Mouse (Mus musculus): Measurements from ENCODE around the gene Lpcat1. TPM values are rescaled to one million over a fixed set of nuclear protein-coding genes. Genes with fewer than 3 reads are reported as not detected.

Lpcat1 gene
- polyA plus RNA-seq, 1 experiment from 2014 or later = 68.4 TPM

- no peaks in the 10 kb centered on the region for H3K4me1 ChIP-seq
- H3K27me3 ChIP-seq = no peaks in the 10 kb centered on the region
- peaks cover 48% of the 10 kb centered on the region for H3K36me3 ChIP-seq
- H3K9ac ChIP-seq = no peak overlapping the region
- 58% methylated on average over 13 of the region's 13 CpGs for WGBS
- no peak overlapping the region for H3K27ac ChIP-seq
- no peaks in the 10 kb centered on the region for H3K9me3 ChIP-seq (replicated peaks)
- H3K4me2 ChIP-seq (replicated peaks) = no peak overlapping the region
- no peak overlapping the region for H3K4me3 ChIP-seq
- peak; percentile 55; the same call in 1 of the 2 replicates for ATAC-seq (ENCODE audit: low FRiP score)
These were observed 46.0 kb downstream of the Lpcat1 start for GRCm38 (mm10) chr13:73512776-73513673.

- Histone ChIP-seq H3K4me2 (replicated peaks) (no peak overlapping the region), H3K9me3 (replicated peaks) (no peaks in the 10 kb centered on the region), H3K36me3 (peaks cover 29% of the 10 kb centered on the region), H3K27ac (no peak overlapping the region), H3K9ac (no peak overlapping the region), H3K27me3 (no peaks in the 10 kb centered on the region), H3K4me1 (no peaks in the 10 kb centered on the region), H3K4me3 (no peak overlapping the region)
- ATAC-seq (ENCODE audit: low FRiP score) = no peak
- 76% methylated on average over 4 of the region's 4 CpGs for WGBS
These were observed 49.9 kb downstream of the Lpcat1 start for GRCm38 (mm10) chr13:73516886-73517285.

- no peaks in the 10 kb centered on the region for H3K9me3 ChIP-seq (replicated peaks)
- H3K4me3 ChIP-seq = no peak overlapping the region
- ATAC-seq (ENCODE audit: low FRiP score) = no peak
- peaks cover 8% of the 10 kb centered on the region for H3K4me1 ChIP-seq
- no peak overlapping the region for H3K27ac ChIP-seq
- no peaks in the 10 kb centered on the region for H3K36me3 ChIP-seq
- H3K27me3 ChIP-seq = peaks cover 47% of the 10 kb centered on the region
- WGBS = 89% methylated on average over 3 of the region's 3 CpGs
- no peak overlapping the region for H3K4me2 ChIP-seq (replicated peaks)
- no peak overlapping the region for H3K9ac ChIP-seq
These were observed 66.7 kb downstream of the Lpcat1 start for GRCm38 (mm10) chr13:73533716-73534115.

GRCm38 (mm10) chr13:73535287-73535686, 68.3 kb downstream of the Lpcat1 start:
- H3K4me1 ChIP-seq = peaks cover 8% of the 10 kb centered on the region
- 55% methylated on average over 3 of the region's 3 CpGs for WGBS
- H3K36me3 ChIP-seq = no peaks in the 10 kb centered on the region
- no peaks in the 10 kb centered on the region for H3K9me3 ChIP-seq (replicated peaks)
- no peak overlapping the region for H3K27ac ChIP-seq
- H3K4me3 ChIP-seq = no peak overlapping the region
- H3K9ac ChIP-seq = no peak overlapping the region
- H3K27me3 ChIP-seq = peaks cover 52% of the 10 kb centered on the region
- no peak overlapping the region for H3K4me2 ChIP-seq (replicated peaks)
- ATAC-seq (ENCODE audit: low FRiP score) = no peak

GRCm38 (mm10) chr13:73536403-73536821, 69.4 kb downstream of the Lpcat1 start, which contains the start of gene Slc6a3:
Gene Slc6a3, plus strand, starts transcription at chr13:73536747.
- ATAC-seq (ENCODE audit: low FRiP score) = peak; percentile 67
- no peak within 1 kb of the TSS for H3K27ac ChIP-seq
- peak within 1 kb of the TSS; percentile 78 for H3K4me2 ChIP-seq (replicated peaks)
- 0 out of 2 replicates have a peak within 1 kb of the TSS, but pooled peaks have one; percentile 27 for H3K9ac ChIP-seq
- H3K4me1 ChIP-seq = peaks cover 8% of the 10 kb centered on the region
- 1% methylated on average over 26 of the region's 26 CpGs for WGBS
- no peaks in the 10 kb centered on the region for H3K36me3 ChIP-seq
- no peaks in the 10 kb centered on the region for H3K9me3 ChIP-seq (replicated peaks)
- H3K4me3 ChIP-seq = peak within 1 kb of the TSS; percentile 38
- H3K27me3 ChIP-seq = peaks cover 52% of the 10 kb centered on the region

GRCm38 (mm10) chr13:73536824-73537223, 69.8 kb downstream of the Lpcat1 start:
- Histone ChIP-seq H3K9me3 (replicated peaks) (no peaks in the 10 kb centered on the region), H3K27ac (no peak overlapping the region), H3K4me2 (replicated peaks) (peak overlapping the region; percentile 78), H3K4me3 (peak overlapping the region; percentile 38), H3K4me1 (peaks cover 8% of the 10 kb centered on the region), H3K27me3 (peaks cover 52% of the 10 kb centered on the region), H3K36me3 (no peaks in the 10 kb centered on the region), H3K9ac (0 out of 2 replicates have a peak overlapping the region, but pooled peaks have one; percentile 27)
- 16% methylated on average over 13 of the region's 13 CpGs for WGBS
- ATAC-seq (ENCODE audit: low FRiP score) = no peak

- Histone ChIP-seq H3K27ac (no peak overlapping the region), H3K9me3 (replicated peaks) (no peaks in the 10 kb centered on the region), H3K4me3 (no peak overlapping the region), H3K4me1 (no peaks in the 10 kb centered on the region), H3K36me3 (no peaks in the 10 kb centered on the region), H3K4me2 (replicated peaks) (no peak overlapping the region), H3K9ac (no peak overlapping the region), H3K27me3 (no peaks in the 10 kb centered on the region)
- no peak for ATAC-seq (ENCODE audit: low FRiP score)
- WGBS = 89% methylated on average over 5 of the region's 5 CpGs
These were observed 97.2 kb downstream of the Lpcat1 start for GRCm38 (mm10) chr13:73564201-73564600.

Other genes with a start within 250 kb of the Lpcat1 start
- 7.6 and 8.7 TPM in 2 replicates for gene Irx4, start 206.7 kb upstream of the Lpcat1 start, polyA plus RNA-seq (2016; fragmentation: Nextera tagmentation; extraction: Ambion mirVana)
- gene Mrpl36, start 138.7 kb upstream of the Lpcat1 start, polyA plus RNA-seq (2016; fragmentation: Nextera tagmentation; extraction: Ambion mirVana) = 91.8 and 101 TPM in 2 replicates
- 263 and 312 TPM in 2 replicates for gene Ndufs6, start 138.7 kb upstream of the Lpcat1 start, polyA plus RNA-seq (2016; fragmentation: Nextera tagmentation; extraction: Ambion mirVana)
- gene Slc6a3, start 69.5 kb downstream of the Lpcat1 start, polyA plus RNA-seq (2016; fragmentation: Nextera tagmentation; extraction: Ambion mirVana) = 0.05 TPM in 1 of 2 replicates, not detected in the other
- gene Clptm1l, start 136.8 kb downstream of the Lpcat1 start, polyA plus RNA-seq (2016; fragmentation: Nextera tagmentation; extraction: Ambion mirVana) = 127 and 128 TPM in 2 replicates
- 7.3 and 7.7 TPM in 2 replicates for gene Tert, start 159.7 kb downstream of the Lpcat1 start, polyA plus RNA-seq (2016; fragmentation: Nextera tagmentation; extraction: Ambion mirVana)
- gene Slc6a18, start 210.8 kb downstream of the Lpcat1 start, polyA plus RNA-seq (2016; fragmentation: Nextera tagmentation; extraction: Ambion mirVana) = not detected in 2 replicates
- gene Slc6a19, start 237.7 kb downstream of the Lpcat1 start, polyA plus RNA-seq (2016; fragmentation: Nextera tagmentation; extraction: Ambion mirVana) = 0.17 and 0.26 TPM in 2 replicates